Mouse (Mus musculus): ENCODE data around the gene Sppl3. TPM values are rescaled to one million over a fixed set of nuclear protein-coding genes. Genes with fewer than 3 reads are reported as not detected.

The Sppl3 gene
- total and polyA plus RNA-seq, 3 experiments: 14.3 to 29.2 (median 14.9) TPM

DNA sequence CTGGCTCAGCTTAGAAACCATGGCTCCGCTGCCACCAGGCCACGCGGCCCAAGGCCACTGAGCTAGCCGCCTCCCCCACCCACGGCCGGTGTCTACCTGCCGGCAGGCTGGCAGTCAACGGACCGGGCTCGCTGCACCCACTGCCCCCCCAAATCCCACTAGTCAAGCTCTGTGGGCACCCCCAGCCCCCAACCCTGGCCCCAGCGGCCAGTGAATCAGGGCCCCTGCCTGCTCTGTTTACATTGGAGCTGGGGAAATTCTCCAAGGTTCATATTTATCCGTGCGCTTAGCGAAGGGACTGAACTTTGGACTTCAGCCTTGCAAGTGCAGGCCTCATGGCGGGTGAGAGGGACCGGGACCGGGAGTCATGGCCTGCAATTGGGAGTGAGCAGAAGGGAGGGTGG is 40.1 kb upstream of the Sppl3 start, which contains the start of gene Hnf1a:
Gene Hnf1a (minus strand): TSS at position 271 of the 404 bp plus-strand sequence.
- no peak within 1 kb of the TSS for H3K9ac ChIP-seq (ENCODE audit: insufficient read depth, low read depth)
- no peak within 1 kb of the TSS for H3K4me3 ChIP-seq (replicated peaks in 1 of 3; ENCODE audit: low read depth in 2 of 3, low read length in 2 of 3, poor library complexity in 1 of 3)
- no peak within 1 kb of the TSS for H3K4me2 ChIP-seq (ENCODE audit: insufficient read depth, low read depth, poor library complexity, severe bottlenecking)
- DNase-seq (ENCODE audit: extremely low read depth): no peak
- TF ChIP-seq BHLHE40 (IDR thresholded peaks at IDR 0.05; ENCODE audit: low read depth, low read length) (no peak), RAD21 (IDR thresholded peaks at IDR 0.05; ENCODE audit: low read depth, low read length) (no peak), CHD2 (IDR thresholded peaks at IDR 0.05; ENCODE audit: low read length) (no peak), USF1 (IDR thresholded peaks at IDR 0.05; ENCODE audit: low read depth, low read length) (no peak), CTCF (conservative IDR thresholded peaks at IDR 0.05 in 1 of 2, IDR thresholded peaks at IDR 0.05 in 1 of 2; ENCODE audit: low read depth in 2 of 2, low read length in 2 of 2) (no peak), RCOR1 (conservative IDR thresholded peaks at IDR 0.05; ENCODE audit: low read depth, low read length) (no peak), ZKSCAN1 (IDR thresholded peaks at IDR 0.05; ENCODE audit: borderline replicate concordance, low read depth, low read length) (no peak), ETS1 (conservative IDR thresholded peaks at IDR 0.05; ENCODE audit: low read depth, low read length) (no peak), NELFE (IDR thresholded peaks at IDR 0.05; ENCODE audit: low read depth, low read length) (no peak), MAX (IDR thresholded peaks at IDR 0.05; ENCODE audit: low read length) (no peak)
- in situ Hi-C loops (cut with MboI; ENCODE audit: low pct_ligation_motif_present, low pct_unique_long_range_greater_than_20kb, low sequenced_read_pairs): loop anchor here (10.0 kb wide), 1 partner anchor 134 kb away; no protein-coding TSS in a partner anchor
- H3K4me1 ChIP-seq (ENCODE audit: control insufficient read depth in 1 of 2, insufficient read depth in 2 of 2): peaks cover 8 to 25% of the 10 kb centered on the region in 2 experiments
- dilution Hi-C loops (cut with MboI; ENCODE audit: extremely low pct_ligation_motif_present, extremely low pct_unique_long_range_greater_than_20kb, low sequenced_read_pairs): no loop called here
- no peaks in the 10 kb centered on the region for H3K9me3 ChIP-seq (replicated peaks; ENCODE audit: low read length)
- no peaks in the 10 kb centered on the region for H3K36me3 ChIP-seq (replicated peaks in 1 of 2; ENCODE audit: control insufficient read depth in 1 of 2, insufficient read depth in 1 of 2, low read length in 1 of 2)
- H3K27me3 ChIP-seq (replicated peaks): peaks cover 15% of the 10 kb centered on the region
- H3K27ac ChIP-seq (ENCODE audit: insufficient read depth, low read depth): no peak within 1 kb of the TSS
- no peaks in the 10 kb centered on the region for H3K79me2 ChIP-seq (replicated peaks; ENCODE audit: control insufficient read depth, extremely low read depth, insufficient read depth, poor library complexity, severe bottlenecking)

DNA sequence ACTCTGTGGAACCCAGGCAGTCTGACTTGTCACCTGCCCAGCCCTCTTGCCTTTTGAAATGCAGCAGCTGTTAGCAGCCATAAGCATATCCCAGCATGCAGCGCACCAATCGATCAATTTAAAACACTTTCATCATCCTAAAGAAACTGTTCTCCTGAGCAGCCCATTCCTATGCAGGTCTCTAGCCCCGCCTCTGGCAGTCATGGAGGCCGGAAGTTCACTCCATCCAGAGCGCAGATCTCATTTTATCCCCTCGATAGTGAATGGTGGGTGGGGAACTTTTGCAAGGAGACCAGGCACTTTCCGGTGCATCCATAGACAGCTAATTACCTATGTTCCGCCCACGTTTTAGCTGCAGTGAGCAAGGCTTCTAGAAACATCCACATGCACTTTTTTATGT is 38.7 kb upstream of the Sppl3 start:
- H3K27ac ChIP-seq (ENCODE audit: insufficient read depth, low read depth): no peak overlapping the region
- no peak overlapping the region for H3K4me2 ChIP-seq (ENCODE audit: insufficient read depth, low read depth, poor library complexity, severe bottlenecking)
- H3K9ac ChIP-seq (ENCODE audit: insufficient read depth, low read depth): no peak overlapping the region
- DNase-seq (ENCODE audit: extremely low read depth): no peak
- H3K36me3 ChIP-seq (replicated peaks in 1 of 2; ENCODE audit: control insufficient read depth in 1 of 2, insufficient read depth in 1 of 2, low read length in 1 of 2): no peaks in the 10 kb centered on the region
- no peaks in the 10 kb centered on the region for H3K9me3 ChIP-seq (replicated peaks; ENCODE audit: low read length)
- H3K27me3 ChIP-seq (replicated peaks): peaks cover 9% of the 10 kb centered on the region
- no peaks in the 10 kb centered on the region for H3K79me2 ChIP-seq (replicated peaks; ENCODE audit: control insufficient read depth, extremely low read depth, insufficient read depth, poor library complexity, severe bottlenecking)
- no peak for TF ChIP-seq POLR2A (IDR thresholded peaks at IDR 0.05; ENCODE audit: low read depth, low read length)
- no peak for TF ChIP-seq MYC (IDR thresholded peaks at IDR 0.05; ENCODE audit: low read depth, low read length)
- TF ChIP-seq SMC3 (IDR thresholded peaks at IDR 0.05; ENCODE audit: low read depth, low read length): no peak
- TF ChIP-seq TCF12 (IDR thresholded peaks at IDR 0.05; ENCODE audit: low read depth, low read length): no peak
- TF ChIP-seq MAX (IDR thresholded peaks at IDR 0.05; ENCODE audit: low read length): no peak
- no peak for TF ChIP-seq MEF2A (IDR thresholded peaks at IDR 0.05; ENCODE audit: borderline replicate concordance, low read depth, low read length)
- no peak for TF ChIP-seq E2F4 (IDR thresholded peaks at IDR 0.05; ENCODE audit: insufficient replicate concordance, low read depth, low read length)
- TF ChIP-seq UBTF (IDR thresholded peaks at IDR 0.05; ENCODE audit: low read depth, low read length): no peak
- peaks cover 5 to 32% of the 10 kb centered on the region in 2 experiments; a peak in 3 of 4 replicates for H3K4me1 ChIP-seq (ENCODE audit: control insufficient read depth in 1 of 2, insufficient read depth in 2 of 2)
- in situ Hi-C loops (cut with MboI; ENCODE audit: low pct_ligation_motif_present, low pct_unique_long_range_greater_than_20kb, low sequenced_read_pairs) (loop anchor here (10.0 kb wide), 1 partner anchor 133 kb away; no protein-coding TSS in a partner anchor), dilution Hi-C loops (cut with MboI; ENCODE audit: extremely low pct_ligation_motif_present, extremely low pct_unique_long_range_greater_than_20kb, low sequenced_read_pairs) (no loop called here)
- H3K4me3 ChIP-seq (replicated peaks in 1 of 3; ENCODE audit: low read depth in 2 of 3, low read length in 2 of 3, poor library complexity in 1 of 3): no peak overlapping the region

Data from CH12.LX (cell line).